ENCODE assay signal across 8 mouse cellular contexts in genomic region chr17:26507966-26508344, GRCm38 (mm10). TPM values are rescaled to one million over a fixed set of nuclear protein-coding genes. Genes with fewer than 3 reads are reported as not detected.
DNase-seq lines count a peak whose midpoint lies in the region; ATAC-seq and TF ChIP-seq lines count a peak whose summit lies in the region.

No protein-coding gene starts in this region.

- H3K9me3 ChIP-seq in erythroblast, embryonic 14.5 days (ENCODE audit: control insufficient read depth, low read length), result no peaks in the 10 kb centered on the region
- H3K9me3 ChIP-seq in lung, embryonic 15.5 days, result no peaks in the 10 kb centered on the region

- peaks cover 14% of the 10 kb centered on the region for H3K4me1 ChIP-seq in bone marrow, adult 2 months (ENCODE audit: control insufficient read depth, insufficient read depth, low read length)
- H3K4me1 ChIP-seq in erythroblast, embryonic 14.5 days (ENCODE audit: control insufficient read depth), result peaks cover 84% of the 10 kb centered on the region
- H3K4me1 ChIP-seq in lung, embryonic 15.5 days, result peaks cover 77% of the 10 kb centered on the region

- peak overlapping the region; percentile 88 for H3K4me2 ChIP-seq in lung, embryonic 15.5 days

- DNase-seq in 416B (ENCODE audit: low read depth), result peak; percentile 88
- DNase-seq in heart, postnatal 10 days, result peak; percentile 87 to 89
- peak; percentile 83 for DNase-seq in layer of hippocampus, adult 11-12 months (ENCODE audit: low spot score)
- DNase-seq in ovary, postnatal 10 days (ENCODE audit: low spot score), result peak; percentile 60
- DNase-seq in thymus, postnatal 14 days, result peak; percentile 84

- H3K4me3 ChIP-seq in bone marrow, adult 2 months (replicated peaks; ENCODE audit: control insufficient read depth, low read depth, low read length), result peak overlapping the region; percentile 94
- peak overlapping the region; percentile 86 for H3K4me3 ChIP-seq in erythroblast, embryonic 14.5 days (replicated peaks)
- H3K4me3 ChIP-seq in lung, embryonic 15.5 days, result peak overlapping the region; percentile 62

- peak overlapping the region; percentile 100 for H3K27ac ChIP-seq in bone marrow, adult 2 months (ENCODE audit: control insufficient read depth, insufficient read depth, low read depth, low read length, poor library complexity)
- peak overlapping the region; percentile 98 for H3K27ac ChIP-seq in lung, embryonic 15.5 days

- H3K36me3 ChIP-seq in erythroblast, embryonic 14.5 days (ENCODE audit: control insufficient read depth), result peaks cover 64% of the 10 kb centered on the region
- 0 out of 2 replicates have a peak, but pooled peaks cover 3% of the 10 kb centered on the region for H3K36me3 ChIP-seq in lung, embryonic 15.5 days

- H3K27me3 ChIP-seq in erythroblast, embryonic 14.5 days (ENCODE audit: control insufficient read depth), result no peaks in the 10 kb centered on the region
- no peaks in the 10 kb centered on the region for H3K27me3 ChIP-seq in lung, embryonic 15.5 days

- under 1% methylated on average over 46 of the region's 46 CpGs for WGBS in bone marrow, adult 2 months
- under 1% methylated on average over 46 of the region's 46 CpGs for WGBS in lung, embryonic 15.5 days

- H3K9ac ChIP-seq in lung, embryonic 15.5 days, result peak overlapping the region; percentile 81

- intact Hi-C loops in heart, postnatal 10 days (cut with DNase I), result loop anchor here (1.0 to 5.0 kb wide), 6 partner anchors 19 to 114 kb away; no protein-coding TSS in a partner anchor

- no peak for TF ChIP-seq POLR2A in bone marrow, adult 2 months (IDR thresholded peaks at IDR 0.05; ENCODE audit: borderline replicate concordance, control insufficient read depth, low read depth, low read length)

- ATAC-seq in lung, embryonic 15.5 days (ENCODE audit: borderline replicate concordance, extremely low read depth, low FRiP score, low TSS enrichment), result peak; percentile 68

- TF ChIP-seq CTCF in bone marrow, adult 2 months (IDR thresholded peaks at IDR 0.05; ENCODE audit: control insufficient read depth, insufficient read depth, low read length), result peak; percentile 92

RNA-seq across cellular contexts. Expression of gene Ergic1, which starts 53.3 kb away (rescaled TPM):
- 9.8 and 23.4 TPM in 2 replicates for polyA plus RNA-seq in bone marrow, adult 2 months (2011; ENCODE audit: insufficient read depth, insufficient read length, low replicate concordance, missing spikeins)
- 0.23 and 0.28 TPM in 2 replicates for polyA plus RNA-seq in erythroblast, embryonic 14.5 days (2012)
- total RNA-seq in heart, postnatal 10 days (2021), result 10 to 100 TPM; 84.4 to 87.8 TPM
- 97.3 and 102 TPM in 2 replicates for polyA plus RNA-seq in lung, embryonic 15.5 days (2015; fragmentation: Nextera tagmentation; extraction: Ambion mirVana)

RNA-seq across cellular contexts. Expression of gene Dusp1, which starts 54.0 kb away (rescaled TPM):
- polyA plus RNA-seq in bone marrow, adult 2 months (2011; ENCODE audit: insufficient read depth, insufficient read length, low replicate concordance, missing spikeins), result 26.8 and 37.7 TPM in 2 replicates
- 107 and 129 TPM in 2 replicates for polyA plus RNA-seq in erythroblast, embryonic 14.5 days (2012)
- total RNA-seq in heart, postnatal 10 days (2021), result 100 to 1,000 TPM in 1 of 2 experiments, 10 to 100 TPM in 1; 60.1 to 100 TPM
- polyA plus RNA-seq in lung, embryonic 15.5 days (2015; fragmentation: Nextera tagmentation; extraction: Ambion mirVana), result 23.1 and 25.9 TPM in 2 replicates

Comparison
In these comparisons a context has a peak if more than half of its experiments do, and no peak if none do; other contexts are left out.
1. Peak in every context shown above with its lines: DNase-seq, ATAC-seq, H3K4me3 ChIP-seq and H3K27ac ChIP-seq.